Mouse (Mus musculus) liver, embryonic 14.5 days (tissue): ENCODE measurements at regions not wholly inside any gene's neighbourhood (a gene's known extent, or its start where the extent isn't known, plus 50 kb on each side); places are given as distances from the start of the nearest gene placed in this dataset.
"Not testable (repeated sequence)": the region's sequence is repeated elsewhere in the genome, so short reads cannot be mapped to it uniquely, and the experiment has no call there.

ENCODE experiments used
- ATAC-seq: fragments of 200-750 bp; cut with Nextera tagmentation; 2 replicates; pipeline ENCODE4 v1.8.0; 2017; ENCODE audit warnings: moderate number of reproducible peaks, mild to moderate bottlenecking, moderate library complexity; ENCODE audit not compliant: insufficient read depth
- DNase-seq, 3 experiments: peaks; one replicate each; pipeline ENCODE4 v3.0.0-alpha.2; 2012 to 2013; ENCODE audit warnings: low read depth in 3 of 3, low spot score in 3 of 3
- H3K27ac ChIP-seq: fragments of 300-500 bp; sonication (generic); 2 replicates; pipeline ENCODE4 v1.5.1; 2014; ENCODE audit warnings: moderate library complexity, mild to moderate bottlenecking, control low read depth, inconsistent platforms
- H3K27me3 ChIP-seq: fragments of 300-500 bp; sonication (generic); 2 replicates; pipeline ENCODE4 v1.6.1; 2014; ENCODE audit warnings: mild to moderate bottlenecking, low read length, moderate library complexity; ENCODE audit not compliant: control insufficient read depth, insufficient read depth
- H3K36me3 ChIP-seq: fragments of 300-500 bp; sonication (generic); replicated peaks from 2 replicates; pipeline ENCODE4 v1.6.1; 2014; ENCODE audit warnings: low read depth; ENCODE audit not compliant: control insufficient read depth, insufficient read depth
- H3K4me1 ChIP-seq, 2 experiments: fragments of 200-500 bp in 1 of 2; fragments of 300-500 bp in 1 of 2; sonication (generic) in 1 of 2; replicated peaks; 2 replicates each; pipeline ENCODE4 v1.6.1; 2012 to 2014; ENCODE audit warnings: antibody characterized with exemption in 1 of 2, inconsistent platforms in 1 of 2, low read length in 1 of 2; ENCODE audit not compliant: control insufficient read depth in 2 of 2, insufficient read depth in 2 of 2
- H3K4me2 ChIP-seq: fragments of 300-500 bp; sonication (generic); 2 replicates; pipeline ENCODE4 v1.6.1; 2014; ENCODE audit warnings: low read depth, mild to moderate bottlenecking, control low read depth, moderate library complexity
- H3K4me3 ChIP-seq, 2 experiments: fragments of 200-500 bp in 1 of 2; fragments of 300-500 bp in 1 of 2; sonication (generic) in 1 of 2; 2 replicates each; pipeline ENCODE4 v1.5.1; 2012 to 2014; ENCODE audit warnings: low read depth in 2 of 2, low read length in 2 of 2, mild to moderate bottlenecking in 2 of 2, control low read depth in 1 of 2, inconsistent platforms in 1 of 2, moderate library complexity in 1 of 2; ENCODE audit not compliant: insufficient read depth in 1 of 2
- H3K9ac ChIP-seq: fragments of 300-500 bp; sonication (generic); replicated peaks from 2 replicates; pipeline ENCODE4 v1.6.1; 2014; ENCODE audit warnings: mild to moderate bottlenecking, control low read depth, moderate library complexity
- H3K9me3 ChIP-seq: fragments of 300-500 bp; sonication (generic); 2 replicates; pipeline ENCODE4 v1.6.1; 2016; ENCODE audit warnings: low read length, mixed read lengths; ENCODE audit not compliant: control insufficient read depth
- CTCF ChIP-seq: IDR thresholded peaks from 2 replicates; pipeline ENCODE4 v1.5.1; 2016; ENCODE audit warnings: antibody characterized with exemption, low read depth, control low read depth
- EP300 ChIP-seq: IDR thresholded peaks from 2 replicates; pipeline ENCODE4 v1.6.1; 2016; ENCODE audit warnings: antibody characterized with exemption, low read depth
- WGBS: fragments of 180-500 bp; shearing (Covaris S2); extraction: QIAGEN DNeasy Blood & Tissue Kit; methylation state at CpG from one replicate; pipeline ENCODE4 v1.1.7; 2014; ENCODE audit not compliant: insufficient replicate concordance; 5-methylcytosine and 5-hydroxymethylcytosine counted together

DNA sequence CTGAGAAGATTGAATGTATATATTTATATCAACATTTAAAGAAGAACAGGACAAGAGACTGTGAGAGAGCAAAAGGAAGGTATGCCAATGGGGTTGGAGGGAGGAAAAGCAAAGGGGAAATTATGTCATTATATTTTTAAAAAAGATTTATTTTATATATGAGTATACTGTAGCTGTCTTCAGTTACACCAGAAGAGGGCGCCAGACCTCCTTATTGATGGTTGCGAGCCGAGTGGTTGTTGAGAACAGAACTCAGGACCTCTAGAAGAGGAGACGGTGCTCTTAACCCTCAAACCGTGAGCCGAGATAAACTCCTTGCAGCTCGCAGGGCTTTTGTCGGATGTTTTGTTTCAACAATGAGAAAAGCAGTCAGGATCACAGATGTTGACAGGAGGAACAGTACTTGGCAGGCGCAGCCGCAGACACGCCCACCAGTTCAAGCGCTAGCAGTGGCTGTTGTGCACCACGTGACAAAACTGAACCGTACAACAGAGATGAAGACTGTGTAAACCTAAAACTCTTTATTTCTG is 158.7 kb downstream of the Mat2b start:
- WGBS: 70% methylated on average over 14 of the region's 14 CpGs
- H3K4me1 ChIP-seq: no peaks in the 10 kb centered on the region
- no peaks in the 10 kb centered on the region for H3K27me3 ChIP-seq
- no peak overlapping the region for H3K9ac ChIP-seq
- no peak overlapping the region for H3K27ac ChIP-seq
- DNase-seq (no peak), ATAC-seq (no peak)
- H3K9me3 ChIP-seq: no peaks in the 10 kb centered on the region
- no peak for TF ChIP-seq EP300
- TF ChIP-seq CTCF: no peak
- H3K4me3 ChIP-seq: no peak overlapping the region
- no peak overlapping the region for H3K4me2 ChIP-seq
- H3K36me3 ChIP-seq: no peaks in the 10 kb centered on the region

DNA sequence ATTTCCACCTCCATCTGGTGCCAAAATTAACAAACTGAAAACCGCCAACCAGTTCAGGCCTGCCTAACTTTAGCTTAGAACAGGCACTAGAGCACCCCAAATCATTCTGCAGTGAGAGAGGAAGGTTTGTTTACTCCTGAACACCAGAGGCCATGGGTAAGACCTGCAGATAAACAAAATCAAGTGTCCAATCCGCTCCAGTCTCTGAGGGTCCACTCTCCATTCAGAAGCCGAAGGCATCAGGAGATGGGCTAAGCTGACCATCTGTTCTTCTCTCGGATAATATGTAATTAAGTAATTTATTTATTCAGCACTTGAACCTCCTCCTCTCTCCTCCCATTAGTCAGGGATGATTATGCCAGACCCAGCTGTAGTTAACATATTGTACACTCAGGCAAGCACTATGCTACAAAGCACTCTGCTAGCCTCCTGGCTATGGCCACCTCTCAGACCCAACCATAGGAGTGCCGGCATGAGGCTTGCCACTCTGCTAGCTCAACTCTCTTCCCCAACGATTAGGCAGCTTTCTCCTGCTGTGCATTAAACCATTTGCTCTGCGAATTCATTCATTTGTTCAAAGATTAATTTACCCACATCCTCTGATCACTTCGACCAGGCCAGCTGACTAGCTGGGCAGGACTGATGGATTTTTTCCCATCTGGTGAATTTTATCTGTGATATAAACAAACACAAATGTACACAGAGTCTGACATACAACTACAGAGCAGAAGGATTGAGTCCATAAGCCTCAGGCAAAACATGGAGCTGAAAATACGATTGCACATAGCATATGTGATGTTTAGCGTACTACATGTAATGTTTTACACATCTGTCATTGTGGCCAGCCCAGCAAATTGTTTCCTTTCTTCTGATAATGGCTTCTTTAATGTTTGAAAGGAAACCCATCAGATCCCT is 184.4 kb downstream of the Mat2b start:
- no peak for TF ChIP-seq CTCF
- no peak for TF ChIP-seq EP300
- Histone ChIP-seq H3K4me3 (no peak overlapping the region), H3K27ac (no peak overlapping the region), H3K36me3 (no peaks in the 10 kb centered on the region), H3K9ac (no peak overlapping the region), H3K9me3 (no peaks in the 10 kb centered on the region), H3K4me2 (no peak overlapping the region), H3K4me1 (no peaks in the 10 kb centered on the region), H3K27me3 (no peaks in the 10 kb centered on the region)
- no peak for ATAC-seq
- no peak for DNase-seq
- 54% methylated on average over 10 of the region's 10 CpGs for WGBS

DNA sequence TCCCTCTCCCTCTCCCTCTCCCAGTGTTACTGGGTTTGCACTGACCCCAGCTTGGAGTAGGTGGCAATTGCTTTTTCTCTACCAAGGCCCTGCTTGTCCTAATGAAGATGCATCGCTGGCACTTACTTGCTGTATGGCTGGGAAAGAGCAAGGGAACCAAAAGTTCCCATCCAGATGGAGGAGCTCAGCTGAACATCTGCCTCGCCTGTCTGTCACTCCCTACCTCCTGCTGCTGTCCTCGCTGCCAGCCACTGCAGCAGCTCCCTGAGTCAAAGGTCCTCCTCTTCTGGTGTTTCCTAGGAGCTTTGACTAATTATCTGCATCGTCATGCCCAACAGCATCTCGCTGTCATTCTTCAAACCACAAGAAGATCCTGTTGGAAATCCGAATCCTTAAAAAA is 203.4 kb downstream of the Mat2b start:
- DNase-seq (no peak), ATAC-seq (no peak)
- no peaks in the 10 kb centered on the region for H3K27me3 ChIP-seq
- 17% methylated on average over 6 of the region's 6 CpGs for WGBS
- H3K36me3 ChIP-seq: no peaks in the 10 kb centered on the region
- no peaks in the 10 kb centered on the region for H3K9me3 ChIP-seq
- H3K4me3 ChIP-seq: no peak overlapping the region
- no peak overlapping the region for H3K27ac ChIP-seq
- no peak overlapping the region for H3K9ac ChIP-seq
- H3K4me1 ChIP-seq: no peaks in the 10 kb centered on the region
- H3K4me2 ChIP-seq: no peak overlapping the region
- TF ChIP-seq EP300: no peak
- TF ChIP-seq CTCF: no peak

DNA sequence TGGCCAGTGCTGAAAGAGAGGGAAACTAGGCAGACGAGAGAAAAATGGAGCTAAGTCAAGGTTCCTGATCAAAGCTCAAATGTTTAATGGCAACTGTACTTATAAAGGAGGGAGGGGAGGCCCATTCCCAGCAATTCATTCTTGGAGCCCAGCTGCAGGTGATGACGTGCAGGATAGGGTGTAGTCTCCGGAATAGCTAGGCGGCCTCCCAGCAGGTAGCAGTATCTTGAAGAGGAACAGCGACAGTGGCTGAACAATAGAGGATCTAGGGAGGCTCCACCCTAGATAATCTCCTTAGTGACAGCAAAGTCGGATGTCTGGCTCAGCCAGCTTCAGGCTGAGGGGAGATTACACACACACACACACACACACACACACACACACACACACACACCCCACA is 216.8 kb downstream of the Mat2b start:
- WGBS: 54% methylated on average over 6 of the region's 6 CpGs
- H3K9me3 ChIP-seq, H3K4me2 ChIP-seq, H3K27me3 ChIP-seq, H3K36me3 ChIP-seq, H3K4me1 ChIP-seq, DNase-seq, H3K27ac ChIP-seq, H3K4me3 ChIP-seq, ATAC-seq, H3K9ac ChIP-seq: not testable (repeated sequence)

DNA sequence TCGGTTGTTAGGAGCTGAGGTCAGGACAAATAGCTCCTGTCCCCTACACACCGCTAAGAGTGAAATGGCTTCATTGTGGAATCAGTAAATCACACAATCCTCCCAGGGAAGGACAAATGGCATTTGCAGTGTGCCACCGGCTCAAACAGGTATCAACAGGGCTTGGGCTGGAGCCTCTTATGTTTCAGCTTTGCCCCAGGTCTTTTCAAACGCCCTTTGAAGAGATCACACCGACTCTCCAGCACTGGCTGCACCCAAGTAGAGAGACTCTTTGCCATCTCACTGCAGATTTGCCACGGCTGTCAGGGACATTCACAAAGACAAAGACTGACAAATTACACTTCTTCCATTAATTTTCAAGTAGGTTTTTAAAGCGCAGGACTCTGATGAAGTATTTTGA is 217.7 kb downstream of the Mat2b start:
- H3K4me1 ChIP-seq: no peaks in the 10 kb centered on the region
- DNase-seq (no peak), ATAC-seq (no peak)
- 30% methylated on average over 7 of the region's 7 CpGs for WGBS
- H3K4me2 ChIP-seq: no peak overlapping the region
- H3K27me3 ChIP-seq: no peaks in the 10 kb centered on the region
- H3K4me3 ChIP-seq: no peak overlapping the region
- TF ChIP-seq EP300 (no peak), CTCF (no peak)
- no peaks in the 10 kb centered on the region for H3K9me3 ChIP-seq
- no peak overlapping the region for H3K27ac ChIP-seq
- H3K36me3 ChIP-seq: no peaks in the 10 kb centered on the region
- H3K9ac ChIP-seq: no peak overlapping the region
